Mouse (Mus musculus) kidney, adult 11 months (tissue): ENCODE results near the gene 1810009A15Rik.
"Not testable (repeated sequence)": the region's sequence is repeated elsewhere in the genome, so short reads cannot be mapped to it uniquely, and the experiment has no call there.

Source experiments
- DNase-seq: peaks from one replicate; pipeline ENCODE4 v3.0.0; 2022

Gene 1810009A15Rik

DNA sequence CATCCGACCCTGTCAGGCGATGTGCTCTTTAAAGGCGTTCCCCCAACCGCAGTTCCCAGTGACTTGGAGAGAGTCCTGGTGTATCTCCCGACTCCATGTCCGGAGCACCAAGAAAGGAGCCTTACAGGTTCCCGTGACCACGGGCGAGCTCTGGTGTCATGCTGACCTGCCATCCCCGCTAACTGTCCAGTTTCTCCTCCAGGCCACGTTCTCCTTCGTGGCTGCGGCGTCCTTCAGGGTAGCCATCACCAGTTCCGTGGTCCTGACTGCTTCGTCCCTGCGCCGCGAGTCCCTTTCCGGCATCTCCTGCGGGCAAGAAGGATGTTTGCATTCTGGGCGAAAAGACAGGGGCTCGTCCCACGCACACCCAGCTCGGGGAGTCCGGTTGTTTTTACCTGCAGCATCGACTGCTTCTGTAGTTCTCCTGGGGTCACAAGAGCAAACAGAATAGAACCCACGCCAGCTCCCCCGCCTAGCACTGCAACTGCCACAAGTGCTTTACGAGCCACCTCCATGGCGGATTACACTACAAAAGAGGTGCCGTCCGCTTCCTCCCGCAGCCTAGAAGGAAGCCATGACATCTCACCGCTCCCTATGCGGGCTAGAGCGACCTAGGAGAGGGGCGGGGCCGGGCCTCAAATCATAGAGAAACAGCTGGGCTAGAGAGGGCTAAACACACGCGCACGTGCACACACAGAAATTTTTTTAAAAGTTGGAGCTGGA is 8.2 kb upstream of the 1810009A15Rik start, which contains the start of gene Uqcc3:
TSS of gene Uqcc3 (minus strand) at position 613 of the 723 bp plus-strand sequence.
- peak; percentile 91 for DNase-seq

DNA sequence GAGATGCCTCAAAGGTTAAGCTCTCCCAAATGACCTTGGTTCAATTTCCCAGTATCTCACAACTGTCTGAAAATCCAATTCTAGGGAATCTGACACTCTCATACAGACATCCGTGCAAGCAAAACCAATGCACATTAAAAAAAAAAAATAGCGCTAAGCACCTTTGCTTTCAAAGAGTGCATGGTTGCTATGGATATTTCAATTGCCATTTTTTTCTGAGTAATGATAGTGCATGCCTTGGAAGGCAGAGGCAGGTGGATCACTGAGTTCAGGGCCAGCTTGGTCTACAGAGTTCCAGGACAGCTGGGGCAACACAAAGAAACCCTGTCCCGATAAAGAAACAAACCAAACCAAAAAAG is 7.6 kb upstream of the 1810009A15Rik start:
- DNase-seq, result no peak

DNA sequence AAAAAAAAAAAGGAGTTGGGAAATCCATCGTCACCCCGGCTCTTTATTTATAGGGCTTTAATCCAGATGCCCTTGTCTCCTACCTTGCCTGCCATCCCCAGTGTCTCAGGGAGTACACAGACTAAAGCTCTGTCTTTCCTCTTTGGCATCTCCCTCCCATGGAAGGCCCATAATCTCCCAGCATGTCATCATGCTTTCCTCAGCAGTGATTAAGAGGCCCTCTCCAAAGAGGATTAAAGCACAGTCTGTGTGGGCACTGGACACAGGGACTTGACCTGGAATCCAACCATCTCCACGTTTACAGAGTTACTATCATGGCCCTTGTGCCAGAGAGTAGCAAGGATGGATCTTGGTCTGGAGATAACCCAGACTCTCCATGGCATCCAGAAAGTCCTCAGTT is 5.0 kb upstream of the 1810009A15Rik start, which contains the start of the genes Lbhd1 and Gm49403:
TSS of gene Lbhd1 (plus strand) at position 117 of the 400 bp plus-strand sequence.
TSS of gene Gm49403 (plus strand) at position 315 of the 400 bp plus-strand sequence.
- no peak for DNase-seq

DNA sequence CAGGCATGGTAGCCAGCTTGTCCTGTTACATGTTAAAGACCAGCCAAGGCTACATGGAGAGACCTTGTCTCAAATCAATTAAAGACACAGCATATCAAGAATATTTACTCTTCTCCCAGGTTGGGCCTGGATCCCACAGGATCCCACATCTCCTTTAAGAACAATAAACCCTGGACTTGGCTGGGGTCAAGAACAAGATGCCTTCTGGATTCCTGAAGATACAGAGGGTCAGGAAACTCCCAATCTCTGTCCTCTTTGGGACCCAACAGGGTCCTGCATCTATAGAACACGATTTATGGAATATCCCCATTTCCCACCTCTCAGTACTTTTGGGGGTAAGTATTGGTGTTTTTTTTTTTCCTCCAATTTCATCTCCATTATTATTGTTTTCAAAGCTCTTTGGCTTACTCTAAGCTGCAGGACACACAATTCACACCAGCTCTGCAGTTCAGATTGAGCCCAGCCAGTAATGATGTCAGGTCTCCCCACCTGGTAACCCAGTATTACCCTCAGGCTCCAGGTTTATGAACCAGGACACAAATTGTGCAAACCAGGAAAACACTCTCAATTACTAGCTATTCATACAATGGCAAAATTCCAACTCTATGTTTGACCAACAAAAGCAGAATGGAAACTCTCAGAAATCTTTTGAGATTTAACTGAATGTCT is 1.6 kb upstream of the 1810009A15Rik start:
- no peak for DNase-seq

DNA sequence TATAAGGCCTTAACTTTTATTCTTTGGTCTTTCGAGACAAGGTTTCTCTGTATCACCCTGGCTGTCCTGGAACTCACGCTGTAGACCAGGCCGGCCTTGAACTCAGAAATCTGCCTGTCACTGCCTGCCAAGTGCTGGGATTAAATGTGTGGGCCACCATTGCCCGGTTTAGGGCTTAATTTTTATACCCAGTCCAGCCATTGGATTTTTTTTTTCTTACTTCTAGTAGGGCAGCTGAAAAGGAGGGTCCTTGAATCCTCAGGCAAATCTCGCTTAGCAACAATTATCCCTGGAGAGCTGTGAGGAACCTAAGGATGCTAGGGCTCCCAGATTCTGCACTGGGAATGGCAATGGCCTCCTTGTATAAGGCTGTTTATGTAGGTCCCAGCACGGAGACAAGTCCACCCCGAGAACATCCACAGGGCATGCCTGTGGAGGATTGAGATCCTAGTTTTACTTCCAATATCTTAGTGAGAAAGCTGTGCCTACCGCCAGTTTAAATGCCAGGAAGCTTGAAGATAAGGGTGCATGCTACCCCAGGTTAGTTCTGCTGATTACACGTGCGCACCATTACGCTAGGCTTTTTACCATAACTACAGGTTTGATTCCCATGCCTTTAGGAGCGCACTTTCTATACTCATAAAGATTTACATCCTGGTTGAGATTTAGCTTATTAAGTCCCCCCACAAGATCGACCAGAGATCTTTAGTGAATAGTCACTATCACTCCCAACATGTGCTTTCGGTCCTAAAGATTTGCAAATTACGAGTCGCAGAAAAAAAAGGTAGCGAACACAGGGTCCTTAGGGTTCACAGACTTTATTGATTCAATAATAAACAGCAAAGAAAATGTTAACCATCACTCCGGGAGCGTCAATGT is 829 bp upstream of the 1810009A15Rik start:
- no peak for DNase-seq

DNA sequence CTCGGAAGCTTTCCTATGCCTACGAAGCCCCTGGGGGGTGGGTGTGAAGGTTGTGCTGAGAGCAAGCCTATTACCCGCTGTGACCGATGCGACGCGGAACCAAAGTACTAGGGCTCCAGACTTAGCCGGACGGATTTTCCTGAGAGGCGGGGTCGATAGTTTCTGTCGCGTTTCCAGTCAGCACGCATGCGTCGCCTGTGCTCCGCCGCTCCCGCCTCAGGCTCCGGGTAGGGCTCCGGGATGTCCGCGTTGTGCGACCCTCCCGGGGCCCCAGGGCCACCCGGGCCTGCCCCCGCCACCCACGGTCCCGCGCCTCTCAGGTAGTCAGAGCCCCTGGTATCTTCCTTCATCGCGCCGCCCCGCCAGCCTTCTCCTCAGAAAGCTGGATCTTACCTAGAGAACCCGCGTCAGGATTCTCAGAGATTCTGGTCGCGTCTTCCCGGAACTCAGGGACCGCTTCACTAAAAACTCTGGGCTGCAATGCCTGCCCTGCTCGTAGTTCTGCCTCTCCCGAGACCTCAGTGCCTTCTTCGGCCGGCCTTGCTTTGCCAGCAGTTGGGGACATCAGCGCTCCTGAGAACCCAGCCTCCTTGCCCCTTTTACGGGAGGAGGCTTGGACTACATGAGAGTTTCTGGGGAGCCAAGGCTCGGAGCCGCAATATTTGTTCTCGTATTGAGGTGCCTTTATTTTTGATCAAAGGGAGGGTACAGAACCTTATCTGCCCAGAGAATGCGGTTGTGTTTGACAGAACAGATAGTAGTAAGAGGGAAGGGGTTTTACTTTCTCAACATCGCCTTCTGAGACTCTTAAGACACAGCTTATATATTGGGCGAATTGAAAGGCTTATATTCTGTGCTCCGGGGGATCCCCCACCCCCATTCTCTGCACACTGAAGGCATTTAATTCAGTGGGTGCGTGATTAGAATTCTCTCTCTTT is 4.4 kb downstream of the 1810009A15Rik start, which contains the start of gene Ints5:
TSS of gene Ints5 (plus strand) at position 177 of the 938 bp plus-strand sequence.
- peak; percentile 75 for DNase-seq

DNA sequence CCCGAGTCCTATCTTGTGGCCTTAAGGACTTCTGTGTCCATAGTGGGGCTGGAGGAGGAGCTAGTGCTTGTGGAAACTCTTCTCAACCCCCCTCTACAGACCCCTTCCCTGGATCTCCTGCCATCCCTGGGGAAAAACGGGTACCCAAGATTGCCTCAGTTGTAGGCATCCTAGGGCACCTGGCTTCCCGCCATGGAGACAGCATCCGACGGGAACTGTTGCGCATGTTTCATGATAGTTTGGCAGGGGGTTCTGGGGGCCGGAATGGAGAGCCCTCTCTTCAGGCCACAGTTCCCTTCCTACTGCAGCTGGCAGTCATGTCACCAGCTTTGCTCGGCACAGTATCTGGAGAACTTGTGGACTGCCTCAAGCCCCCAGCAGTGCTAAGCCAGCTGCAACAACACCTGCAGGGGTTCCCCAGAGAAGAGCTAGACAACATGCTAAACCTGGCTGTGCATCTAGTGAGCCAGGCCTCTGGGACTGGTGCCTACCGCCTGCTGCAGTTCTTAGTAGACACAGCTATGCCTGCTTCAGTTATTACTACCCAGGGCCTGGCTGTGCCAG is 6.8 kb downstream of the 1810009A15Rik start:
- no peak for DNase-seq

DNA sequence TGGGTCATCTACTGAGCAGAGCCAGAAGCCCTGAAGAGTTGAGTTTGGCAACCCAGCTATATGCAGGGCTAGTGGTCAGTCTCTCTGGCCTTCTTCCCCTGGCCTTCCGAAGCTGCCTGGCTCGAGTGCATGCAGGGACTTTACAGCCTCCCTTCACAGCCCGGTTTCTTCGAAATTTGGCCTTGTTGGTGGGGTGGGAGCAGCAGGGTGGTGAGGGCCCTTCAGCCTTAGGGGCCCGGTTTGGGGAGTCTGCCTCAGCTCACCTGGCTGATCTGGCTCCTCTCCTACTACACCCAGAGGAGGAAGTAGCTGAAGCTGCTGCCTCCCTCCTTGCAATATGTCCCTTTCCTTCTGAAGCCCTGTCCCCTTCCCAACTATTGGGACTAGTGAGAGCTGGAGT is 7.6 kb downstream of the 1810009A15Rik start:
- not testable (repeated sequence) for DNase-seq

DNA sequence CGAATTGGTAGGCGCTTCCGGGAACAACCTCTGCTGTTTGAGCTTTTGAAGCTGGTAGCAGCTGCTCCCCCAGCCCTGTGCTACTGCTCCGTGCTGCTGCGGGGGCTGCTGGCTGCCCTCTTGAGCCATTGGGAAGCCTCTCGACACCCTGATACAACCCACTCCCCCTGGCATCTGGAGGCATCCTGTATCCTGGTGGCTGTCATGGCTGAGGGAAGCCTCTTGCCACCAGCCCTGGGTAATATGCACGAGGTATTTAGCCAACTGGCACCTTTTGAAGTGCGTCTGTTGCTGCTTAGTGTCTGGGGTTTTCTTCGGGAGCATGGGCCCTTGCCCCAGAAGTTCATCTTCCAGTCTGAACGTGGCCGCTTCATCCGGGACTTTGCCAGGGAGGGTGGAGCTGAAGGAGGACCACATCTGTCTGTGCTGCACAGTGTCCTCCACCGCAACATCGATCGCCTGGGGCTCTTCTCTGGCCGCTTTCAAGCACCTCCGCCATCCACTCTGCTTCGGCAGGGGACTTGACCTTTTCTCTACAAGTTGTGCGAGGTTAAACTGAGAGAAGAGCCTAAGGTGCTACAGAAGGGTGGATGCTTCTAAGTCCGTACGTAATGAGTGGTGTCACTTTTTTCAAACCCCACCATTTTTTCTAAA is 8.7 kb downstream of the 1810009A15Rik start:
- peak; percentile 55 for DNase-seq

DNA sequence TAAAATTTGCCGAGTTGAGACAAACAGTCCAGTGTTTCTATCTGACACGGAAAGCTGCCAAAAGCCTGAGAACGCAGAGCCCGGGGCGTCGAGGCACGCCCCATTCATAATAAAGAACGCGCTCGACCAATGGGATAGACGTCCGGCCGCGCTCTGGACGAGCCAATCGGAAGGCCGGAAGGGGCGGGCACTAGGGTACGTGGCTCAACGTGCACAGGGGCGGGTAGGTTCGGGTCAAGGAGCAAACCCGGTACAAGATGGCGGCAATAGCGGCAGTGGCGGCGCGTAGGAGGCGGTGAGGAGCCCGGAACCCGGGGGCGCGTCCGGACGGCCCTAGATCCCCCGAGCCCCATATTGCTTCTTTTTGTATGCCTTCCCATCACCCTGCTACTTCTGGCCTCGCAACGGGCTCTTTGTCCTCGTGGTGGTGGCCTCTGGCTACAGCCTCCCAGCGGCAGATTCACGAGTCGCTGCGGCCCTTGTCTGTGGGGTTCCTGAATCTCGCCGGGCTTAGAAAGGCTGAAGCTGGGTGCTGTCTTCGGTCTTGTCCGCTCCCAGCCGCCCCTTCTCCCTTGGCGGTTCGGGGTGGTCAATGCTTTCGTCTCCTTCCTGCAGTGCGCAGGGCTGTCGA is 9.3 kb downstream of the 1810009A15Rik start, which contains the start of gene Ganab:
TSS of gene Ganab (plus strand) at position 207 of the 631 bp plus-strand sequence.
- DNase-seq, result peak; percentile 96

DNA sequence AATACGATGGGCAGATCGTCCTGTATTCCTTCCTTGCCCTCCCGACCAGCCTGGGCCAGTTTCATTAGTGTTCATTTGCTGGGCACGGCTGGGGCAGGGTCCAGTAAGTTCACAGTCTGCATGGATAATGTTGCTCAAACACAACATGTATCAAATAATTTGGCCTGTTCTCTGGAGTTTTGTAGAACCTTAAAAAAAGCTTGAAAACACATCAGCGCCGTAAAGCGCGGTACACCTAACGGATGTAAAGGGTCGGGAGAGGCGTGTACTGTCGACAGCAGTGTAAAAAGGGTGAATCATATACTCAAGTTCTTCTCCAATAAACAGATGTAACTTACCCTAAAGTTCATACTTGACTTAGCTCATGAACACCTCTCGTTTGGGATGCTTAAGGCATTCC is 9.9 kb downstream of the 1810009A15Rik start:
- no peak for DNase-seq

DNA sequence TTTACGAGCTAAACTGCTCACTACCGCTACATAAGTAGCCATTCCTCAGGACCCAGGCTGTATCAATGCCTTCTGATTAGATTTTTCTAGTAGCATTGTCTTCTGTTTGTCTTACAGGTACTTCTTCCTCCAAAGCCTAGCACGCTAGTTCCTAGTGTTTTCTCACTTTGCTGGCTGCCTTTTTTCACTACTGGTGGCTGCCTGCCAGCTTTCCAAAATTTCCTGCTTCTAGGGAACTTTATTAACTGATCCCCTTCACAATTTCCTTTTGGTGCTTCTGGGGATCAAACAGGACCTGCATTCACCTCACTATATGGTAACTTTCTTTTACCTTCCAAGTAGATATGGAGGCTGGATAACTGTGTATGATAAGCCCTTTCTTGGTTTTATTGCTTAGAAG is 10.4 kb downstream of the 1810009A15Rik start:
- no peak for DNase-seq

DNA sequence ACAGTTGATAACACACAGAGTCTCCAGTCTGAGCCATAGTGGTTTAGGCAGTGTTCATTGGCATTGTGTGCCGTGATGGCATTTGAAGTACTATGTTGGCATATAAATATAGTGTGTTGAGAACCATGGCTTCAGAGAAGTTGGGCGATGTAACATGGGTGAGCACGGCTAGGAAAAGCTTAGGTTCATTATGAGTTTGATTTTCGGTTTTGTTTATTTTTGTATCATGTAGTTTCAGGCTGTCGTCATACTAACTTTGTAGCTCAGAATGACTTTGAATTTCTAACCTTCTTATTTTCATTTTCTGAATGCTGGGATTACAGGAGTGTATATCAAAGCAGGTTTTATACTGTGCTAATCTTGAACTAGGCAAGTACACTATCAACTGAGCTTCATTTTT is 14.8 kb downstream of the 1810009A15Rik start:
- no peak for DNase-seq

DNA sequence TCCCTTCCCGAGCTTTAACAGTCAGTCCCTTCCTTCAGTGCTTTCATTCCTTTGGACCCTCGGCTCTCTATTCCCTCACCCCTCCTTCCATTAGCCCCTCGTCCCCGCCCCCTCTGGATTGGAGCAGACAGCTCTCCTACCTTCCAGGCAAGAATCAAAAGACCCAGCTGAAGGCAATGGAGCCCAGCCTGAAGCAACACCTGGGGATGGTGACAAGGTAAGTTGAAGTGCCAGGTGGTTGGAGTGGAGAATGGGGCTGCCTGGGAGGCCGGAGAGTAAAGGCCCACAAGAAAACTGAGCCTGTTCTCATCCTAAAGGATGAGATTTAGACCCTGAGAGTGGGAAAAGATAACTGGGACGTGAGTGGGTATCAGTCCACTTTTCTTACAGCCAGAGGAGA is 19.9 kb downstream of the 1810009A15Rik start:
- no peak for DNase-seq

DNA sequence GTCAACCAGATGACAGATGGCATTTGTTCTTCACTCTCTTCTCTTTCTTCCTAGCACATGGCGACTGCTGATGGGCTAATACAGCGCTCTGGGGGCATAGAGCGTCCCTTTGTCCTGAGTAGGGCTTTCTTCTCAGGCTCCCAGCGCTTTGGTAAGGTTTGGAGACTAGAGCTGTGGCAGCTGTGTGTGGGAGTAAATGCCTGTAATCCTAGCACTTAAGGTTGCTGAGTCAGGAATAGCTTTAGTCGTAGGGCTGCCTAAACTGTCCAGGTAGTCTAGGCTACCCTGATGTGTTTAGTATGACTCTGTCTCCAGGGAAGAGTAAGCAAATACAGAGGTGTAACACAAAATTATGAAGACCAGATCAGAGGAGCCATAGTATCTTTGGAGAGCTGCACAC is 23.2 kb downstream of the 1810009A15Rik start:
- DNase-seq, result no peak

DNA sequence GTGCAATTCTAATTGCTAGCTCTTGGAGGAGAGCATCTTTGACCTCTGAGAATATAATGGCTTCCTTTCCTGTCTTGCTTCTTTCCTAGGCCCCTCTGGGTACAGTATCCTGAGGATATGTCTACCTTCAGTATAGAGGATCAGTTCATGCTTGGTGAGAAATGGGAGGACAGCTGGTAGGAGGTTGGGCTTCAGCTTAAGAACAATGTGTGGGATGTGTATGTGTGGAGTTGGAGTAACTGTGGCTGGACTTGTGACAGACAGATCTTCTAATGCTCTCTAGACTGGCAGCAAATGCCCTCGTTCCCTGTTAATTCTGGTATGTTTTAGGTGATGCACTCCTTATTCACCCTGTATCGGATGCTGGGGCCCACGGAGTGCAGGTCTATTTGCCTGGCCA is 25.6 kb downstream of the 1810009A15Rik start:
- no peak for DNase-seq

DNA sequence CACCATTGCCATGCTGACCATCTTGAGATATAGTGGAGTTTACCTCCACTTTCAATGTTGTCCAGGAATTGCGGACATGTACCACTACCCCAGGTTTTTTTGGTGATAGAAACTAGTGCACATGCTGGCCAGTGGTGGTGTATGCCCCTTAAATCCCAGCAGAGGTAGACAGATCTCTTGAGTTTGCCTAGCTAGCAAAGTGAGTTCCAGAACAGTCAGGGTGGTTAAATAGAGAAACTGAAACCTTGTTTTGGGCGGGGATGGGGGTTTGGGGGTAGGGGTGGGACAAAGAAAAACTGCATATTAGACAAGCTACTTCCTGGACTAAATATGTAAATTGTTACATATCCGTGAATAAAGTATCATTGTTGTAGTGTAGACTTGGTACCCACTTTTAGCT is 30.3 kb downstream of the 1810009A15Rik start:
- DNase-seq, result no peak

DNA sequence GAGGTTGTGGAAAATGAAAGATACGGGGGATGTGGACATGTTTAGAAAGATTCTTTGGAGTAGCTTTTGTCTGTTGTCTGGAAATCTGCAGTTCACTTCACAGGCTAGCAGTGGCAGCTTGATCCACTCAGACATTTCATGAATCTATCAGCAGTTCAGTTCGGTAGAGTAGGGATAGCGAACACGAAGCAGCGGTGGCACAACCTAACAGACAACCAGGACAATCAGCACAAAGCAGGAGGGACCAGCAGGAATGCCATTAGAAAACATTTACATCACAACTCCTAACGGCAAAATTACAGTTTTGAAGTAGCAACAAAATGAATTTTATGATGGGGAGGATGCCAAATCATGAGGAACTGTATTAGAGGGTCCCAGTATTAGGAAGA is 31.0 kb downstream of the 1810009A15Rik start:
- DNase-seq, result no peak

DNA sequence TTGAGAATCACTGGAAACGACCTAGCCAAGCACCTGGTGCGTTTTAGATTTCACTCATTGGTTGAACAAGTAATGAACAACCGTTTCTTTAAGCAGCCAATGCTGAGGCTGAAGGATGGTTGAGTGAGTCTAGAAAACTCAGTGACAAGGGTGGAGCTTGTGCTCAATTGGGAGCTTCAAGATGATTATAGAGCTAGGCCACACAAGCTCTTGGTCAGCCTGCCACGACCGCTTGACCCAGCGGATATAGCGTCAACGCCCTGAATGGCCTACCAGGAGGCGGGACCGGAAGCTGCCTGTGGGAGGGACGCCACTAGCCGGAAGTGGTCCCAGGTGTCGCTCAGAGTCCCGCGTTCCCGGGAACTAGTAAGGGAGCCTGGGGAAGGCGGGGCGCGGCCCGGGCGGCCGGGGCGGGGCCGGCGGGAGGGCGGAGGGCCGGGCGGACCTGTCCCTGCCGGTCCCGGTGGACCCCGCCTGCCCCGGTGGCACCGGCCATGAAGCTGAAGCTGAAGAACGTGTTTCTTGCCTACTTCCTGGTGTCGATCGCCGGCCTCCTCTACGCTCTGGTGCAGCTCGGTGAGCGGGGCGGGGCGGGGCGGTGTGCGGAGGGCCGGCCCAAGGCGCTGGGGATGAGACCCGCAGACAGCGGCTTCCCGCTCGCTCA is 31.6 kb downstream of the 1810009A15Rik start, which contains the start of gene B3gat3:
TSS of gene B3gat3 (plus strand) at position 302 of the 664 bp plus-strand sequence.
- DNase-seq, result peak; percentile 97

DNA sequence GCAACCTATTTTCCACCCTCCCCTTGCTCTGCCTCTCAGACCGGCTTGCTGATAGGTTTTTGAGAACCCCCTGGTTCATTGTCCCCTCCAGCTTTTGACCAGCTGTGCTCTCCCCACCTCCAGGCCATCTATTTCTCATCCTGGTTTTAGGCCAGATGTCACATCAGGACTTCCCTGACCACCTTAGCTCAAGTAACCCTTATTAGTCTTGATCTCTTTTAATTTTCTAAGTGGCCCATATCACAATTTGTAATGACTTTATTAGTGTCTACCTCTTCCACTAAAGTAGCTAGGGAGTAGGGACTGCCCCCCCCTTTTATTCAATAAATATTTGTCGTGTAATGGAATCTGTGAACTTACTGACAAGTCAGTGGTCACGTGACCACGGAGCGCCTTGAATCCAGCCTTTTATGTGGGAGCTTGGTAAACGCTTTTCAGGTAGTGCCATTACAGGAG is 32.2 kb downstream of the 1810009A15Rik start:
- DNase-seq, result no peak
